Mouse (Mus musculus): Measurements from ENCODE around the gene Ralgps2.

Gene Ralgps2

DNA sequence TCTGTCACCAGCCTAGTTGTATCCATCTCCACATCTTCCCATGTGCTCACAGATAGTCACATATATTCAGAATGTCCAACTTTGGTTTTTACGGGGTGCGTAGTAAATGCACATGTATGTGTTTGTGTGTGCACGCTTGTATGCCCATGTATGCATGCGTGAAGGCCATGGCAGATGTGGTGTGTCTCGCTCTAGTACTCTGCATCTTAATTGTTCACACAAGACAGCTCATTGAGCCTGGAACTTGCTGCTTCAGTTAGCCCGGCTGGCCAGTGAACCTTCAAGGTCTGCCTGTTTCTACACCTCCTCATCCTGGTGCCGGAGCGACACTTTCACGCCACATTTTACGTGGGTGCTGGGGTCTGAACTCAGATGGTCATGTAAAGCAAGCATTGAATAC, 168.6 kb downstream of the Ralgps2 start:
- no peak for DNase-seq (ENCODE audit: low read depth, low spot score)

DNA sequence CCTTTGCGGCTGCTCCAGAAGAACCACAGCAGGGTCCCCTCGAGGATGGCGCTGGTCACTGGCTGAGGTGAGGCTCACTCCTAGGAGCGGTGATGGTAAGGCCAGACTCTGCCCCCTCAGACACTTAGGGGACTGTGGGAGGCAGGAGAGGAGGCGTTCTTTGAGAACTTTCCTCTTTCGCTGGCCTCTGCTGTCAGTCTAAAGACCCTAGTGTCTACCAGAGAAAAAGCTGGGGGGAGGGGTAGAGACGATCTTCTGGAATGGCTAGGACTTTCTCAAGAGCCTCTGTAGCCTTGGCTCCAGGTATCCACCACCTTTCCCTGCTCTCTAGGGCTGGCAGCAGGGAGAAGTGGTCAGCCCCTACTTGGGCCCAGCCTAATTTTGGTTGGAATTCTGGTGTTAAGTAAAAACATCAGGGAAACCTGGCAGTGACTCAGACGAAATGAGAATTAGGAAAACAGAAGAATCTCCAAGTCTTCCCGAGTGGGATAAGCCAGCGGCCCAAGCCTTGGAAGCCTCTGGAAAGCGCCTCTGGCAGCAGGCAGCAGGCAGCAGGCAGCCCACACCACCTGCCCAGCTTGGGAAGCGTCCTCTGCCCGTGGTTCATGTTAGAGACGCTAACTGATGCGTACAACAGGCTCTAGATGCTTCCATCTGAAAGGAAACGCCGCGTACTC, 169.7 kb downstream of the Ralgps2 start:
- no peak for DNase-seq (ENCODE audit: low read depth, low spot score)

DNA sequence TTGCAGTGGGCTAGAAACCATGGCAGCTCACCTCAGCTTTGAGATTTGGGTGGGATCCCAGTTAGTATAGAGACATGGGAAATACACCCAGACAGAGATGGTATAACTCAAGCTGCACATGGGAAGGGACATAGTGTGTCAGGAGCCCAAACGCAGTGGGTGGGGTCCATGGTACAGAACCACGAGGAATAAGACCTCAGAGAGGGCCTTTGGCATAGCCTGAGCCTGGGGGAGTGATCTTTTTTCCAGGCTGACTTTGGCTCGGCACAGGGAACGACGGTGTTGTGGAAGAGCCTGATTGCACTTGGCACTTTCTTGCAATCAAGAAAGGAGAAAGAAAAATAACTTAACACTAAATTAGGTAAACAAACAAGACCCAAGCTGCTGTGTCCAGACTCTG, 170.3 kb downstream of the Ralgps2 start:
- DNase-seq (ENCODE audit: low read depth, low spot score), result no peak

DNA sequence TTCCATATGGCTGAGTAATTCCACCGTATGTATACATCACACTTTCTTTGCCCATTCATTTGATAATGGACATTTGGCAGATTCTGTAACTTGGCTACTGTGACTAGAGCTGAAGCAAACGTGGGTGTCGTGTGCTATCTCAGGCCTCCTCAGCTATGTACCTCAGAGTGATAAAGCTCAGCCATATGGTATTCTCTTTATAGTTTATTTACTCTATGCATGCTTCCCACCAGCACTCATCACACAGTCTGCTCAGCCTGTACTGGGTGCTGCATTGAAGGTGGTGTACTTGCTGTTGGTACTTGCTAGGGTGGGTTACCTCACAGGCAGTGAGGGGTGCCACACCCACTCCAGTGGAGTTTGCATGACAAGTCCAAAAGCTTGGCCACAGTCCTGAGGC, 174.1 kb downstream of the Ralgps2 start:
- no peak for DNase-seq (ENCODE audit: low read depth, low spot score)

DNA sequence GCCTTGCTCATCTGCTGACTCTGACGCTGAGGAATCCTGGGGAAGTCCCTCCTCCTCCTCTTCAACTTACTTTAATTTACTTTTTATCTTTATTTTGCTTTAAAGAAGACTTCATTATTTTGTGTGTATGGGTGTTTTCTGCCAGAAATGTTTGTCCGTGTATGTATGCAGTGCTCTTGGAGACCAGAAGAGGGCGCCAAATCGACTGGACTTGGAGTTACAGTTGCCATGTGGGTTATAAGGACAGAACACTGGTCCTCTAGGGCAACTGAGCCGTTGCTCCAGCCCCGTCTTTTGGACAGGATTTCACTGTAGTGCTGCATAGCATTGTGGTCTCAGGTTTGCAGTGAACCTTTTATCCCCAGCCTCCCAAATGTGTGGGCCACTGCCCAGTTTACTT, 174.8 kb downstream of the Ralgps2 start:
- DNase-seq (ENCODE audit: low read depth, low spot score), result peak; percentile 59

DNA sequence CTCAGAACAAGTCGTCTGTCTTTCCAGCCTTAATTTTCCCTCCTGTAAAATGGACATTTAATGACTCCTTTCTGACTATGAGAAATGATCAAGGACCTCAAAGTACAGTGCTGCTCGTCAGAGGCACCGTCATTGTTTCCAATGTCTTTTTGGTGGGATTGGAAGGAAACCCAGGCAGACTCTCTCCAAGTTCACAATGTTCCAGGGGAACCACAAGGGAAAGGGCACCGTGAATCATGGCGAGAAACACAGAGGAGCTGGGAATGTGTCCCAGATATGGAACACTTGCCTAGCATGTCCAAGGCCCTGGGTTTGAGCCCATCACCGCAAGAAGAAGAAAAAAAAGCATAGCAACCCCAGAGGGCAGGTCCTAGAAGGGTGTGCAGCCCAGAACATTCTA, 176.1 kb downstream of the Ralgps2 start:
- DNase-seq (ENCODE audit: low read depth, low spot score), result no peak

DNA sequence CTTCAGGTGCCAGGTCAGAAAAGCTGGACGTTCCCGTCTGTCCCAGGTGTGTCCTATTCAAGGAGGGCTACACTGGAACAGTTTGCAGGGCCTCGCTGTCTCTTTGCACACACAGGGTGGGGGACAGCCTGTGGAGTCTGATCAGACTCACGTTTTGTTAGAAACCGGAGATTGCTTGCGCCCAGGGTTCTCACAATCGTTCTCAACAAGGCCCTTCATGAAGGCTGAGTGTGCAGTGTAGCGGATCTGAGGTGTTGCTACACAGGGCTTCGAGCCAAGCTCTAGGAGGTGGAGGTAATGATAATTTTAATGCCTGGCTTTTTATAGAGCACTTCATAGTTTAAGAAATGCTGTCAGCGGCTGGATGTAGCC, 178.0 kb downstream of the Ralgps2 start:
- no peak for DNase-seq (ENCODE audit: low read depth, low spot score)

DNA sequence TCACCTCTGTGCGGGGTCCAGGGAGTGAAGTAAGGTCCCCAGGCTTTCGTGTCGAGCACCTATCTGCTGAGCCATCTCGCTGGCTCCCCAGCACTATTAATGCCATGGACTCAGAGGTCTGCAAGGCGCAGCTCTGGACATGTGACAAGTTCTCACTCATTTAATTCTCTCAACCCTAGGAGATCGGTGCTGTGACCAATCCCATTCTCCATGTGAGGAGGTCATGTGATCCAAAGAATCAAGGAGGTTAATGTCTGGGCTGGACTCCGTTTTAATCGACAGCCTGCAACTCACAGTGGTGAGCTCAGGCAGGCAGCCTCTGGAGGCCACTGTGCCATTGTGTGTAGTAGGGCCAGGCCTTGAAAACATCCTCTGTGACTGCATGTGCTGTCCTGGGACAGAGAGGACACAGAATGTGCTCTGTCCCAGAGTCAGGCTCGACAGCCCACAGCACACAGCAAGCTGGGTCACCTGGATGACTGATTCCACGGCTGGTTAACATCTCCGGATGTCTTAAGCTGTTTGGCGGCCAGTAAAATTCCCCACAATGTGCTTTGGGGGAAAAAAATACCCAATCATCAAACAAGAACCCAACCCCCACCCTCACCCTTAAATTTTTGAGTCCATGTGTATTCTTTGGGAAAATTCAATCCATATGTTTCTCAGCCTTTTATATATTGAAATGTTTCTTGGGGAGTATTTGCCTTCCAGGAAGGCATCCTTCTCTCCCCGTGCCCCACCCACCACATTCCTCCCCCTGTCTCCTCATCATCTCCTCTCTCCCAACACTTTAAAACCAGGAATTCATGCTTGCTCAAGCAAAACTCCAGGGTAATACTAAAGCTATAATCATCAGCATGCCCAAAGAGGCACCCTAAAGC, 178.6 kb downstream of the Ralgps2 start:
- no peak for DNase-seq (ENCODE audit: low read depth, low spot score)

DNA sequence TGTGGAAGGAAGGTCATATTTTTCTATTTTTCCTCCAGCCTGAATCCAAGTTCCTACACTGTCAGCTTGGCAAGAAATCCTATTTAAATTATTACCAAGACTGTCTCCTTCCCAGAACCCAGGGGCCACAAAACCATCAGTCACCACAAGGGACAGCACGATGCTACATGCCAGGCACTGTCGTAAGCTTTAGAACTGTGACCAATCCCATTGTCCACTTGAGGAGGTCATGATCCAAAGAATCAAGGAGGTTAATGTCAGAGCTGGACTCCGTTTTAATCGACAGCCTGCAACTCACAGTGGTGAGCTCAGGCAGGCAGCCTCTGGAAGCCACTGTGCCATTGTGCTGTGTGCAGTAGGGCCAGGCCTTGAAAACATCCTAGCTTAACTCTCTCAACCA, 181.1 kb downstream of the Ralgps2 start:
- DNase-seq (ENCODE audit: low read depth, low spot score), result no peak

DNA sequence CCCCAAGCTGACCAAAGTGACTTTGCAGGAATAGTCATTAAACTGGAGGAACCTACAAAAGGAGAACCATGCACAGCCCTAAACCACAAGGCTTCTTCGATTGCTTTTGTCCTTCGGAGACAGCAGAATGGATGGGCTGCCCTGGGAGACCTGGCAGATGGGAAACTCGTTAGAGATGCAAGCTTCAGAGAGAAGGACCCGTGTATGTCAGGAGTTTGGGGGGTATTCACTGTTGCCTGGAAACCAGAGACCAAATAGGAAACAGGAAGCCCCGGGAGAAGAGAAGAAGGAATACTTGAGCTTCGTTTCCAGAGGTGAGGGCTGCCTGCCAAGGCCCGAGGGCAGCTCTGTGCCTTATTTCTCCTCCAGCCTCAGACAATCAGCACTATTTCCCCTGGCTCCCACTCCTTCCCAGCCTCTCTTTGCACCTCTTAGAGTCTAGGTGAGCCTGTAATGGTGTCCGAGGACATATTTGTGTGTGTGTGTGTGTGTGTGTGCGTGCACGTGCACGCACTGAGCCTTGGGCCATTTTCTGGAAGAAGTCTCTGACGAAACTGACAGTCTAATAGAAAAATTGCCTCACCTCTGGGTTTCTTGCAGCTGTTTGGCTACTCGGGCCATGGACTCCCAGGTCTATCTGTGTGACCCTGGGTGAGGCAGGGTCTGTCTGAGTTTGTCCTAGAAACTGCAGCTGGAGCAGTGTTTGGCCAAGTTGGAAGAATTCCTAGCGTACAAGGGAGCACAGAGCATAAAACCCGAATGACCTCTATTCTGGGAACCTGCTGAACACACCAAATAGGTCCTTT, 184.6 kb downstream of the Ralgps2 start:
- DNase-seq (ENCODE audit: low read depth, low spot score), result no peak
